Mouse (Mus musculus) spleen, adult 2 months (tissue): ENCODE data around the gene Mylk2.

Source experiments
- CTCF ChIP-seq: fragments of 200-500 bp; IDR thresholded peaks from 2 replicates; pipeline ENCODE4 v1.5.1; 2011; ENCODE audit warnings: mild to moderate bottlenecking, inconsistent platforms; ENCODE audit not compliant: insufficient read depth, insufficient read length, insufficient replicate concordance; ENCODE audit errors: extremely low read depth
- POLR2A ChIP-seq: fragments of 200-500 bp; IDR thresholded peaks from 2 replicates; pipeline ENCODE4 v1.6.1; 2011; ENCODE audit warnings: low read depth, low read length, inconsistent platforms

GRCm38 (mm10) chr2:152914310-152915120, 3.4 kb downstream of the Mylk2 start:
- TF ChIP-seq CTCF (peak; percentile 85), POLR2A (no peak)
